8 mouse cellular contexts compared by ENCODE assay signal in the genomic region with DNA sequence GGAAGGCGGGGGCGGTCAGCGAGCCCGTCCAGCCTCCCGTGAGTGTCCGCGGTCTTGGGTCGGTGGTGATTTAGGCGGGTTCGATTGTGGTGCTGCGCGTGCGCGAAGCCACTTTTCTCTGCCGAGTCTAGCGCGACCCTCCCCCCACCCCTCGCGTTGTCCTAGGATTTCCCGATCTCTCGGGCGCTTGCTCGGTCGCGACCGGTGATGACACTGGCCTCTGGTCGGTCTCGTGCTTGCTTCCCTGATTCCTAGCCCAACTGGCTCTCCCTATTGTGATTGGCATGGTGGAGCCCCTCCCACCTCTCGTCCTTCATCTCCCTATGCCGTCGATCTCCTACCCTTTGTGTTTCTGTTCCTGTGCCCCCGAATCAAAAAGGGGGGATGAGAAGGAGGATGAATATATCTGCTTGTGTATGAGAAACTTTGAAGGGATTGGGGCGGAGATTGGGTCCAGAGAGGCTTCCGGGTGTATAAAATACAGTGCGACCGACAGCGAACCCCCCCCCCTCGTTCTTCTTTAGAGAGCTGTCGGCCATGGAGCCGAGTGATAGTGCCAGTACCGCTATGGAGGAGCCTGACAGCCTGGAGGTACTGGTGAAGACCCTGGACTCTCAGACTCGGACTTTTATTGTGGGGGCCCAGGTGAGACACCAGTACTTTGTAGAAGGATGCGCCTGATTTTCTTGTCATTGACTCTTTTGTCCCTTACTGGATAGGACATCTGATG. TPM values are rescaled to one million over a fixed set of nuclear protein-coding genes. Genes with fewer than 3 reads are reported as not detected.
DNase-seq lines count a peak whose midpoint lies in the region; ATAC-seq and TF ChIP-seq lines count a peak whose summit lies in the region.

No protein-coding gene starts in this region.

- peak overlapping the region; percentile 97 for H3K27ac ChIP-seq in liver, adult 2 months (replicated peaks; ENCODE audit: insufficient read depth, low read depth, low read length)
- H3K27ac ChIP-seq in hindbrain, embryonic 16.5 days (ENCODE audit: low read depth, low read length) = peak overlapping the region; percentile 92
- H3K27ac ChIP-seq in midbrain, embryonic 11.5 days (ENCODE audit: low read depth, low read length) = peak overlapping the region; percentile 91

- peak overlapping the region; percentile 92 for H3K9ac ChIP-seq in liver, adult 2 months (ENCODE audit: low read depth, low read length)
- H3K9ac ChIP-seq in hindbrain, embryonic 16.5 days (ENCODE audit: low read depth, low read length) = peak overlapping the region; percentile 71
- peak overlapping the region; percentile 76 for H3K9ac ChIP-seq in midbrain, embryonic 11.5 days (ENCODE audit: low read length)

- peak overlapping the region; percentile 81 for H3K4me3 ChIP-seq in liver, adult 2 months (ENCODE audit: insufficient read depth, low read depth, low read length)
- H3K4me3 ChIP-seq in hindbrain, embryonic 16.5 days (ENCODE audit: low read length) = peak overlapping the region; percentile 72
- H3K4me3 ChIP-seq in midbrain, embryonic 11.5 days (ENCODE audit: low read depth, low read length) = peak overlapping the region; percentile 87

- peak; percentile 62 for ATAC-seq in hindbrain, embryonic 16.5 days
- peak; percentile 80 for ATAC-seq in midbrain, embryonic 11.5 days (ENCODE audit: low FRiP score)

- peak overlapping the region; percentile 78 for H3K4me2 ChIP-seq in hindbrain, embryonic 16.5 days (ENCODE audit: low read length)
- H3K4me2 ChIP-seq in midbrain, embryonic 11.5 days = peak overlapping the region; percentile 85

- TF ChIP-seq POLR2A in liver, adult 2 months (IDR thresholded peaks at IDR 0.05; ENCODE audit: extremely low read depth, insufficient read depth, low read length) = 0 out of 2 replicates have a peak, but pooled peaks have one; percentile 42

- H3K27me3 ChIP-seq in liver, adult 2 months (ENCODE audit: control insufficient read depth, insufficient read depth, low read length) = no peaks in the 10 kb centered on the region
- no peaks in the 10 kb centered on the region for H3K27me3 ChIP-seq in hindbrain, embryonic 16.5 days (replicated peaks; ENCODE audit: control insufficient read depth, insufficient read depth, low read length)
- H3K27me3 ChIP-seq in midbrain, embryonic 11.5 days (ENCODE audit: control insufficient read depth, insufficient read depth, low read length) = no peaks in the 10 kb centered on the region

- no peak for TF ChIP-seq CTCF in liver, adult 2 months (IDR thresholded peaks at IDR 0.05; ENCODE audit: low read depth, low read length)

- H3K36me3 ChIP-seq in liver, adult 2 months (ENCODE audit: control insufficient read depth, insufficient read depth, low read length) = peaks cover 16% of the 10 kb centered on the region; the same call in 1 of the 2 replicates
- H3K36me3 ChIP-seq in hindbrain, embryonic 16.5 days (ENCODE audit: control insufficient read depth, insufficient read depth, low read length) = peaks cover 15% of the 10 kb centered on the region
- peaks cover 10% of the 10 kb centered on the region for H3K36me3 ChIP-seq in midbrain, embryonic 11.5 days (ENCODE audit: control insufficient read depth, insufficient read depth, low read length)

- H3K9me3 ChIP-seq in hindbrain, embryonic 16.5 days (ENCODE audit: control insufficient read depth, low read length) = no peaks in the 10 kb centered on the region
- no peaks in the 10 kb centered on the region for H3K9me3 ChIP-seq in midbrain, embryonic 11.5 days (ENCODE audit: control insufficient read depth, low read length)

- peaks cover 17% of the 10 kb centered on the region; the same call in 1 of the 2 replicates for H3K79me2 ChIP-seq in liver, adult 2 months (ENCODE audit: control insufficient read depth, insufficient read depth, low read length)

- DNase-seq in liver, adult 2 months (ENCODE audit: extremely low read depth, low read depth, low spot score) = peak; percentile 60
- DNase-seq in liver = no peak
- peak; percentile 47 for DNase-seq in c-Kit-positive CD71-negative TER-119-negative erythroid progenitor cells, embryonic 14.5 days (ENCODE audit: low read depth)
- peak; percentile 91 for DNase-seq in midbrain, embryonic 11.5 days (ENCODE audit: low spot score, missing footprints)
- DNase-seq in urinary bladder, postnatal 36 days (ENCODE audit: low spot score in 2 of 2) = no peak
- DNase-seq in frontal cortex, postnatal 25 days (ENCODE audit: low spot score in 2 of 2) = no peak
- DNase-seq in ovary, postnatal 10 days (ENCODE audit: low spot score) = no peak

- peaks cover 9% of the 10 kb centered on the region for H3K4me1 ChIP-seq in liver, adult 2 months (ENCODE audit: control insufficient read depth, insufficient read depth, low read length)
- peaks cover 16% of the 10 kb centered on the region for H3K4me1 ChIP-seq in hindbrain, embryonic 16.5 days (ENCODE audit: control insufficient read depth, insufficient read depth, low read depth, low read length)
- H3K4me1 ChIP-seq in midbrain, embryonic 11.5 days (ENCODE audit: control insufficient read depth, insufficient read depth, low read length) = peaks cover 12% of the 10 kb centered on the region

- WGBS in liver, adult 2 months = under 1% methylated on average over 43 of the region's 43 CpGs
- WGBS in hindbrain, embryonic 16.5 days = under 1% methylated on average over 42 of the region's 43 CpGs
- WGBS in midbrain, embryonic 11.5 days = under 1% methylated on average over 43 of the region's 43 CpGs

RNA-seq across cellular contexts. Expression of gene Bag6, which starts 0.8 kb away (rescaled TPM):
- total RNA-seq in liver, adult 2 months (2014; rRNA removed) = 28.1 and 40.9 TPM in 2 replicates
- 88.4 and 119 TPM in 2 replicates for polyA plus RNA-seq in liver, adult 2 months (2012; rRNA removed)
- polyA plus RNA-seq in hindbrain, embryonic 16.5 days (2015; fragmentation: Nextera tagmentation; extraction: Ambion mirVana) = 50.9 and 65.2 TPM in 2 replicates
- polyA plus RNA-seq in midbrain, embryonic 11.5 days (2014; fragmentation: Nextera tagmentation; extraction: Ambion mirVana) = 96.0 and 104 TPM in 2 replicates

RNA-seq across cellular contexts. Expression of gene Apom, which starts 3.9 kb away (rescaled TPM):
- 432 and 465 TPM in 2 replicates for total RNA-seq in liver, adult 2 months (2014; rRNA removed)
- 510 and 575 TPM in 2 replicates for polyA plus RNA-seq in liver, adult 2 months (2012; rRNA removed)
- not detected in 2 replicates for polyA plus RNA-seq in hindbrain, embryonic 16.5 days (2015; fragmentation: Nextera tagmentation; extraction: Ambion mirVana)
- polyA plus RNA-seq in midbrain, embryonic 11.5 days (2014; fragmentation: Nextera tagmentation; extraction: Ambion mirVana) = 0.37 and 0.45 TPM in 2 replicates

RNA-seq across cellular contexts. Expression of gene D17H6S53E, which starts 9.6 kb away (rescaled TPM):
- 9.8 and 11.4 TPM in 2 replicates for total RNA-seq in liver, adult 2 months (2014; rRNA removed)
- polyA plus RNA-seq in liver, adult 2 months (2012; rRNA removed) = 12.4 and 18.3 TPM in 2 replicates
- 8.9 TPM in 2 replicates for polyA plus RNA-seq in hindbrain, embryonic 16.5 days (2015; fragmentation: Nextera tagmentation; extraction: Ambion mirVana)
- polyA plus RNA-seq in midbrain, embryonic 11.5 days (2014; fragmentation: Nextera tagmentation; extraction: Ambion mirVana) = 7.1 and 8.1 TPM in 2 replicates

RNA-seq across cellular contexts. Expression of gene Csnk2b, which starts 13.9 kb away (rescaled TPM):
- total RNA-seq in liver, adult 2 months (2014; rRNA removed) = 60.9 and 111 TPM in 2 replicates
- 215 and 228 TPM in 2 replicates for polyA plus RNA-seq in liver, adult 2 months (2012; rRNA removed)
- polyA plus RNA-seq in hindbrain, embryonic 16.5 days (2015; fragmentation: Nextera tagmentation; extraction: Ambion mirVana) = 319 and 346 TPM in 2 replicates
- polyA plus RNA-seq in midbrain, embryonic 11.5 days (2014; fragmentation: Nextera tagmentation; extraction: Ambion mirVana) = 293 and 299 TPM in 2 replicates

RNA-seq across cellular contexts. Expression of gene Gpank1, which starts 14.5 kb away (rescaled TPM):
- total RNA-seq in liver, adult 2 months (2014; rRNA removed) = 9.6 and 9.8 TPM in 2 replicates
- 10.5 and 11.4 TPM in 2 replicates for polyA plus RNA-seq in liver, adult 2 months (2012; rRNA removed)
- polyA plus RNA-seq in hindbrain, embryonic 16.5 days (2015; fragmentation: Nextera tagmentation; extraction: Ambion mirVana) = 20.7 and 23.7 TPM in 2 replicates
- polyA plus RNA-seq in midbrain, embryonic 11.5 days (2014; fragmentation: Nextera tagmentation; extraction: Ambion mirVana) = 24.4 and 26.3 TPM in 2 replicates

Comparison
In these comparisons a context has a peak if more than half of its experiments do, and no peak if none do; other contexts are left out.
1. DNase-seq: peak in liver, adult 2 months (single experiment), c-Kit-positive CD71-negative TER-119-negative erythroid progenitor cells, embryonic 14.5 days (single experiment) and midbrain, embryonic 11.5 days (single experiment); none in liver (single experiment), urinary bladder, postnatal 36 days (0 of 2), frontal cortex, postnatal 25 days (0 of 2) and ovary, postnatal 10 days (single experiment).
2. RNA of gene Apom, which starts 3.9 kb away (polyA plus RNA-seq): 510 to 575 TPM in liver, adult 2 months; 0.37 to 0.45 TPM in midbrain, embryonic 11.5 days and not detected in hindbrain, embryonic 16.5 days; every median in the first group is over 100 times any median in the second.
3. Peak in every context shown above with its lines, with median percentiles within 50 percentile points of each other: H3K27ac ChIP-seq, H3K4me3 ChIP-seq and H3K9ac ChIP-seq.